Mouse (Mus musculus) kidney, adult 18-20 months (tissue): ENCODE measurements around the gene Spink8.
"Not testable (repeated sequence)": the region's sequence is repeated elsewhere in the genome, so short reads cannot be mapped to it uniquely, and the experiment has no call there.

Source experiments
- DNase-seq: peaks from one replicate; pipeline ENCODE4 v3.0.0; 2021

Gene Spink8

DNA sequence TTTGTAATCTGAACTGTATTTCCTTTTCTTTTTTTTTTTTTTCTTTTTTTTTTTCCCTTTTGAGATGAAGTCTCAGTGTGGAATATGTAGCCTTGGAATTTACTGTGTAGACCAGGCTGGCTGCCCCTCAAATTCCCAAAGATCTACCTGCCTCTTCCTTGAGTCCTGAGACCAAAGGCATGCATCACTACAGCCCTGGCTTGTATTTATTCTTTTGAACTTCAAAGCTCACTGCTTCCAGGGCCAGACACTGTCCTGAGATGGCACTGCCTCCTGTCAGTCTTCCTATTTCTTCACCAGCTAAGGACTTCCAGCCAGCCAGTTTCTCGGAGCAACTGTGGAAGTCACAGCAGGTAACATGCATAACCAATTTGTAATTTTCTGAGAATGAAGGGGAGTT is at the start of gene Spink8:
Gene Spink8 (plus strand): TSS at position 301 of the 400 bp plus-strand sequence.
- no peak for DNase-seq

DNA sequence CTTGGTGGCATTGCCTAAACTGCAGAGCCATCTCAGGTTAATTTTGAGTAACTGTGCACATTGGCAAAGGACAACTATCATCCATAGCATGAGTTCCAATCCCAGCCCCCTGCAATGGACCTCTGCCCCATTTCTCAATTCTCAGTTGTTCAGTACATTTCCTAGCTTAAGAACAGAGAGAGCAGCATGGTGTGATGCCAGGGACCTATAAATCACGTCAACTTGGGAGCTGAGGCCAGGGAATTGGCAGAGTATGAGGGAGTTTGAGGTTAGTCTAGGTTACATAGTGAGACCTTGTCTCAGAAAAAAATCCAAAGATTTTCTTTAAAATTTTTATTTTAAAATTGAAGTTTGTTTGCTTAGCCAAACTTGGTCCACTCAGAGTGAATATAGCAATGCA is 45.2 kb upstream of the Spink8 start:
- DNase-seq, result not testable (repeated sequence)

DNA sequence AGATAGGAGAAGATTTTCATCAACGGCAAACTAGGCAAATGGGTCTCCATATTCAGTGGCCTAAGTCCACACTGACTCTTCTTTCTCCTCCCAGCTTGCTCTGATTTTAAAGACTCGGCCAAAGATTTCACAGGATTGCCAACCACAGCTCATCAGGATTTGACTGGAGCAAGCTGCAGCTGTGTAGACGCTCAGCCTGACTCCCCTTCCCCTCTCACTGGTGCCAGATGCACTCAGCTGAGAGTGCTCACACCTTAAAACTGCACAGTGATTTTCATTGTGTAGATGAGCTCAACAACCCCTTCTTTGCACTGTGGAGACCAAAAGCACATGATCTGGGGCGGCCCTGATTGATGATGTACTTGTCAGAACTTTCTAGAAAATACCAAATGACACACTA is 21.5 kb upstream of the Spink8 start, which contains the start of gene Fbxw27:
Gene Fbxw27 (minus strand): TSS at position 101 of the 400 bp plus-strand sequence.
- not testable (repeated sequence) for DNase-seq

DNA sequence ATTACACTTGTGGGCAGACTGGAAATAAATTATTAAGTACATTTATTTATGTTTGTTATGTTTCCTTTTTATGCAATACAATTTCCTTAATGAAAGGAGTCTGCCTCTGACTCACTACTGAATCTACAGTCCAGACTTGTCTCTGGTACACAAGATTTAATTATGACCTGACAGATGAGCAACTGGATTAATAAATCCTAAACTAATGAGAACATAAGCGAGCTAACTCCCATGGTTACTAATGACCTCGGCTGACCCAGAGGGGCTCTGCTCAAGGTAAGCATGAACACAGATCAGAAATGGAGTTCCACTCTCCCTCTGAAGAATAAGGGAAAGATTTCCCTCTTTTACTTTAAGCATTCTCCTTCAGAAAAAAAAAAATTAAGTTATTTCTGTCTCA is 16.9 kb upstream of the Spink8 start:
- DNase-seq, result no peak

GRCm38 (mm10) chr9:109795811-109796210 is 16.3 kb upstream of the Spink8 start:
- DNase-seq, result no peak

DNA sequence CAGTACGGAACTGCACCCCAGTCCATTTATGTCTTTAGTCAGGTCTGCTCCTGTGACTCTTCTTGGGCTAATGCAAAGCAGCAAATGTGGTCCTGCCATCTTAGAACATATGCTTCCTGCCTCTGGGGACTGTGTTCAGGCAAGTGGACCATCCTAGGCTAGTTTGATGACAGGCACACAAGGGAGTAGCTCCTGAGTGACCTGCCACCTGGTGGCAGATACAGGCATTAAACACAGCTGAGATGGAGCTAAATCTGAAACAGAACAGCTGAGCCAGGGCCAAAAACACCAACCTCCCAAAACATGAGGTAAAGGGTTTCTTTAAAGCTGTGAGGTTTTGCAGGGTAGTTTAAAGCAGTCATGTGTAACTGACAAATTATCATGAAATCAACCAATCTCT is 14.0 kb upstream of the Spink8 start:
- peak; percentile 13 for DNase-seq

DNA sequence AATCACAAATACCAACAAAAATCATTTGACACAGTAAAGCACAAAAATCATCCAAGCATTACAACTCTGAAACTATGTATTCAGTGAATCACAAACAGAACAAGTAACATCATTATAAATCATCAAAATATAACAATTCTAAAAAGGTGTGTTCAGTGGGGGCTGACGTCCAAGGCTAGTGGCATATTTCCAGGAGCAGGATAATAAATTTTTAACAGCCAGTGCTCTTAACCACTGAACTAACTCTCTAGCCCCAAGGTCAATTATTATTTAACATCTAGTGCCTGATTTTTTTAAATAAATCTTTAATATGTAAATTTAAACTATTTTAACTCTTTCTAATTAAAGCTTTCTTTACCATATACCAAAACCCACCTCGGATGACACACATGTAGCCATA is 6.5 kb upstream of the Spink8 start:
- DNase-seq, result not testable (repeated sequence)

- DNase-seq, result no peak
These were observed 5.8 kb upstream of the Spink8 start for GRCm38 (mm10) chr9:109806260-109806659.

DNA sequence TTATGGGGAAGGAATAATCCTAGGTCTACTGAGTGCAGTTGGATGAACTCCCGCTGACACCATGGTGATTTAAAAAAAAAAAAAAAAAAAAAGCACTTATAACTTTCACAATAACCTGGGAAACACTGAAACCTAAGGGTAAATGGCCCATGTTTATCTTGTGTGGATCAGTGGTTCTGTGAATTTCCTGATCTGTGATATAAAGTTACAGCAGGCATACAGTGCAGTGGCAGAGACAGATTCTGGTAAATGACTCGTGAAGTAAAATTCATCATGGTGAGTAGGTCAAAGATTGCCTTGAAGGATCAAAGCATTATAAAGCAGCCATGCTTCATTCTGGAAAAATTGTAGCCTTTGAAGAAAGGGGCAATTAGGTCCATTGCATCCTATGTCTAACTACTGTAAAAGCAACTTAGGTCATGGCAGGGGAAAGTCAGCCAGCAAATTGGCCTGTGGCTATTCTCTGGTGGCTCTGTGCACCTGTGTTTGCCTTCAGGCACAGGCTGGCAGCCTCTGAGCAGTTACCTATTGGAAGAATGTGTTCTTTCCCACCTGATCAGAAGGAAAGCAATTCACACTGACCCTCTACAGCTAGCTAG is 5.3 kb upstream of the Spink8 start:
- DNase-seq, result no peak

DNA sequence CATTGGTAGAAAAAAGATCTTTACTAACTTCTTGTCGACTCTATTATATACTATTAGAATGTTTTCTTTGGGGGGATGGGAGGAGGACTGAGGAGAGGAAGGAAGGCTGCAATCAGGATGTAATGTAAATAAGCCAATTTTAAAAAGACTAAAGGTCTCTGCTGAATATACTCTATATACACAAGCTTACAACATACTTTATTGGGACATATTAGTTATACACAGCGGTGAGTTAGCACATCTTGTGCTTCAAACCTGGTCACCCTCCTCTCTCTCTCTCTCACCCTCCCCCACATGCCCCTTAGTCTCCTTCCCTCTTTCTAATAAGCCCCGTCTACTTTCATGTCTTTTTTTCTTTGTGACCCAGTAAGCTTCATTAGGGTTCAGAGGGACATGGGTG is 4.2 kb upstream of the Spink8 start:
- no peak for DNase-seq

GRCm38 (mm10) chr9:109813424-109813823 is 1.3 kb downstream of the Spink8 start:
- no peak for DNase-seq

GRCm38 (mm10) chr9:109816341-109816740 is 4.3 kb downstream of the Spink8 start:
- no peak for DNase-seq

- no peak for DNase-seq
These were observed 13.7 kb downstream of the Spink8 start for GRCm38 (mm10) chr9:109825739-109826138.

DNA sequence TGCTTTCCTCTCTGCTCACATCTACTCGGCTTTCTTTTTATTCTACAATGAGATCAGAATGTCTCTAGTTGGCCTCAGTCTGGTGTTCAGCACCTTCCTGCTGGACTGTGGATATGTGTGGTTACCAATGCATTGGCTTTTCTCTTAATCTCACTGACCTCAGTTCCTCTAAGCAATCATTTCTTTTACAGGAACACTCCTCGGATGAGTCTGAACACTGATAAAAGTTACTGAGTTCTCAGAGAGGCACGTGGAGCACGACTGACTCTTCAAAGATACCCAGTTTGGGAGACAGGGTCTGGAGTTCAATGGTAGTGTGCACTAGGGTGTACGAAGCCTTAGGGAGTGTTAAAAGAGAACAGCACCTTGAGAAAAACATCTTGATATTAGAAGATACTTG is 14.1 kb downstream of the Spink8 start:
- no peak for DNase-seq

DNA sequence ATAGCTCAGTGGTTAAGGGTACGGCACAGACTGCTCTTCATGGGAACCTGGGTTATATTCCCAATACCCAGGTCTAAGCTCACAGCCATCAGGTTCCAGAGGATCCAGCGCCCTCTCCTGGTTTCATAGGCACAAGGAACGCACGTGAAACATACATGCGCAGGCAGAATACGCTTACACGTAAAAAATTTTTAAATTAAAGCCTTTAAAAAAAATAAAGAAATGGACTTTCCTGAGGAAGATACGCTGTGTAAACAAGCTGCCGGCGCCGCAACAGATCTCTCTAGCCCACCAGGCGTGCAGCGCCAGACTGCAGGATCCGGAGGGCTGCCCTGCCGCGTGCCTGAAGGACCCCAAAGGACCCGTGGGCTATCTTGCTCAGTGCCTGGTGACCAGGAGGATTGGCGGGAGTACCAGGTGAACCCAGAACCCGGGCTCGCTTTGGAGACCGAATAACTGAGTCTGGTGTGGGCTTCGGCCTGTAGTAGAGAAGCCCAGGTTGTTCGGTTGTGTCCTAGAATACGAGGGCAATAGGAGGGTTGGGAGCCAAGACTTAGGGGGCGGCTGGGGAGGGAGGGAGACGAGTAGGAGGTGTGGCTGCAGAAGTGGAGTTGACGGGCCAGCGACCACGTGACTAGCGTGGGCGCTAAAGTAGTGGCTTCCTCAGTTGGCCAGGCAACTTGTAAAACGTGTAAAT is 20.5 kb downstream of the Spink8 start, which contains the start of gene Nme6:
Gene Nme6 (plus strand): TSS at position 359 of the 697 bp plus-strand sequence.
- peak; percentile 90 for DNase-seq

DNA sequence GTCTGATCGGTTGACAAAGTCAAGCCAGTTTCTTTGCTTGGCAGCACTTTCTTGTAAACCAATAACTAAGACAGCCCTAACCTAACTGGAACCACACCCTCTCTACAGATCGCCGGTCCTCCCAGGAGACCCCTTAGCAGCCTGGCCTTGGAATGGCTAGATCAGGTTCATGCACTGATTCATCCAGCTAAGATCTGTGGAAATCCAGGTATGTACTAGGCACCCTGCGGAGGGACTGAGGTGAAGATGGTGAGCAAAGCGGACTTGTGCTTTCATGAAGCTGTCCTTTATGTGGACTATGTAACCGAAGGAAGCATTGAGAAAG is 21.0 kb downstream of the Spink8 start:
- no peak for DNase-seq

DNA sequence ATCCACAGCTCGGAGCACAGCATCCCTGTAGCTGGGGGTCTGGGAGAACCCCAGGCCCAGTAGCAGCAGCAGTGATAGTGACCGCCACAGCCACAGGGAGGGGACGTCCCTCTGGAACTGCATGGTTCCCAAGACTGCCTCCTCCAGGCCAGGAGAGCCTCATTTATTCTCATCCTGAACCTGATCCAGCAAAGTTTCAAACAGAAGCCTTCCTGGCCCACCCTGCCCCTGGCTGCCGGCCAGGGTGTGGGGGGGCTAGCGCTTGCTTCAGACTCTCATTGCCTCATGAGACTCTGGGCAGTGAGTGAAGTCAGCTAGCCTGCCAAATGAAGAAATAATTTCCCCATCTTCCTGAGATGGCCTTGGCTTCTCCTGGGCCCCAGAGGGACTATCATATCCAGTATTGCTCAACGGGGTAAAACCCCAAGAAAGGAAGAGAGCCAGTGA is 37.3 kb downstream of the Spink8 start, which contains the start of gene Camp:
Gene Camp (minus strand): TSS at position 306 of the 447 bp plus-strand sequence.
- DNase-seq, result no peak

GRCm38 (mm10) chr9:109850099-109850498 is 38.0 kb downstream of the Spink8 start:
- no peak for DNase-seq

GRCm38 (mm10) chr9:109854341-109854740 is 42.3 kb downstream of the Spink8 start:
- DNase-seq, result no peak

GRCm38 (mm10) chr9:109855947-109856346 is 43.9 kb downstream of the Spink8 start:
- DNase-seq, result no peak

DNA sequence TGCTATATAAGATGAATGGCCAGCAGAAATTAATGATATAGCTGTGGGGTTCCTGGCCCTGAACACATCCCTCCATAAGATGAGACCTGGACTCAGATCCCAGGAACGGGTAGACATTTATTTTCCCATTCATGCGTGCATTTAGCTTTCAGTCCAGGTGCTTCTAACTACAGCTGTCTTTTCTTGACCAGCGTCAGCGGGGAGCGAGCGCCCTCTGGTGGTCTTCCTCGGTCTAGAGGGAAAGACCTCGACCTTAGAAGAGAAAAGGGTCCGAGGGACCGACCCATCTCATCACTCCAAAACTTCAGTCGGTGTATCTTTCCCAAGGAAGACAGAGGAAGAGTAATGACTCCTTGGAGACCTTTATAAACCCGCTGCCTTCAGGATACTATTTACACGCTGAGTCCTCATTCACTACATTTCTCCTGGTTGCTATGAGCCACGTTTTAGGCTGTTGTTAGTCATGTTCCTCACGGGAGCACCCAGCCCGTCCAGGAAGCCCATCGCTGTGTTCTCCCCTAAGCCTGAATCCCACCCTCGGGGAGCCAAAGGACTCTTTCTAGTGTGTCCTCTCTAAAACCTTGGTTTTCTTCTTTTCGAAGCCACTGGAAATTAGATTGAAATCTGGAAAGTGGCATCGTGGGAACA is 50.4 kb downstream of the Spink8 start:
- DNase-seq, result peak; percentile 84

GRCm38 (mm10) chr9:109863085-109863484 is 51.0 kb downstream of the Spink8 start:
- DNase-seq, result no peak

DNA sequence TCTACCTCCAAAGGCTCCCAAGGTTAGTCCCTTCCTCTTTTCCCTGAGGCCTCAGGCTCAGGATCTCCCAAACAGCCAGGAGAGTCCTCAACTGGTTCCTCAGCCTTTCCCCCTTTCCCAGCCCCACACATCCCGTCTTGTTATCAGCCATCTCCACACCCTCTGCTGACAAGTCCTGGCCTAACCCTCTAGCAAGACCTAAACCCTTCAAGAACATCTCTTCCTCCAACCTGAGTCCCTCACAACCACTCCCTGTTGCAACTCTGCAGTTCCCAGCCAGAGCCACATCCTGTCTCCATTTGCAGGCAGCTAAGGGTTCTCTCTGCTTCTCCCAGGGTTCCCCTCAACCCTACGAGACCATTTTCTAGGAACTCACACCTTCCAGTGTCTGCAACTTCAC is 54.1 kb downstream of the Spink8 start:
- DNase-seq, result no peak

- peak; percentile 50 for DNase-seq
These were observed 59.0 kb downstream of the Spink8 start for GRCm38 (mm10) chr9:109870983-109871572.
